Mouse (Mus musculus): ENCODE measurements around the gene 4930432K21Rik. TPM values are rescaled to one million over a fixed set of nuclear protein-coding genes. Genes with fewer than 3 reads are reported as not detected.

The 4930432K21Rik gene
- polyA plus RNA-seq, 1 experiment from 2014 or later: 0.66 TPM

DNA sequence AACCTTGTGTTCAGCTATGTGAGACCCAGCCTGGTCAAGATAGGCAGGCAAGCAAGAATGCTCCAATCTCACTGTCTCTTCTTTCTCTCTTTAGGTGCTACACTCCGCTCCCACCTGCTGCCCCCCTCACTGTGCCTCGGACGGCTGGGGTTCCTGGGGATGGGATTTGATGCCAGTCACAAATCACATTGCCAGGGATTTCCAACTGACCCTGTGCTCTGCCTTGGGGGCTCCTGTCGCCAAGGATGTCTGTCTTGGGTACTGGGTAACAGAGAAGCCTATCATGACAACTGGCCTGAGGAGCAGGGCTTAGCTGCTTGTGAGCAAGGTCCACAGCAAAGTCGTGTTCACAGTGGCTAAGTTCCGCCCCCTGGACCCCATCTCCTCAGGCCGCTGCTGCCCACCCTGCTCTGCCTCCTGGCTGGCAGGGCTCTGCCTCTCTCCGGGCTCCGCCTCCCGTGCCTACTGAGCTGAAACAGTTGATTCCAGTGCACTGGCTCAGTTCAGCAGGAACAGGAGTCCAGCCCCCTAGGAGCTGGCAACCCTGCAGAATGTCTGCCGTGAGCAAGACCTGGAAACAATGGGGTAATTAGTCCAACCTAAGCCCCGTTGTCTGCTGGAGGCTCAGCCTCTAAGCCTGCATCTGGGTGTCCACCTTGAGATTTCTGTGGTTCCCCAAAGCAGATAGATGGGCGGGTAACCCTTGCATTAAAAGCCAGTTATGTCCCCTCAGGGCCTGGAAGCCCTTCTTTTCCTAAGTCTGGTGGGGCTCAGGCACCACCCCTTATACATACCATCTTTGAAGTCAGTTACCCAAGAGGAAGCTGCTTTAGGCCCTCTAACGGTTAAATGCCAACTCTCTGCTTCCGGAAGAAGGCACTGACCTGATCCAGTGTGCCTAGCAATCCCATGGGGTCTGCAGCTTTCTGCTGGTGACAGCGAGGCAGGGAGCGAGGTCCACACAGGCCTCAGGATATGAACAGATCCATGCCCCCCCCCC is 60.9 kb downstream of the 4930432K21Rik start:
- Histone ChIP-seq H3K27me3 (ENCODE audit: insufficient read depth, low read length) (no peaks in the 10 kb centered on the region), H3K4me3 (ENCODE audit: low read depth, low read length) (no peak overlapping the region), H3K9me3 (ENCODE audit: low read depth, low read length) (no peaks in the 10 kb centered on the region), H3K9ac (no peak overlapping the region), H3K36me3 (ENCODE audit: insufficient read depth) (peaks cover 74% of the 10 kb centered on the region), H3K4me1 (ENCODE audit: insufficient read depth) (0 out of 2 replicates have a peak, but pooled peaks cover 7% of the 10 kb centered on the region), H3K4me2 (no peak overlapping the region), H3K27ac (ENCODE audit: low read depth) (peak overlapping the region; percentile 73; the same call in 1 of the 2 replicates)
- ATAC-seq (ENCODE audit: insufficient read depth): no peak
- no peak for DNase-seq
- no peak for TF ChIP-seq CTCF (IDR thresholded peaks at IDR 0.05; ENCODE audit: low read depth)
- WGBS: 68% methylated on average over 17 of the region's 17 CpGs

GRCm38 (mm10) chr8:84210167-84210791 is 62.5 kb downstream of the 4930432K21Rik start:
- WGBS: 54% methylated on average over 34 of the region's 34 CpGs
- ATAC-seq (ENCODE audit: insufficient read depth): peak; percentile 45; the same call in 1 of the 2 replicates

GRCm38 (mm10) chr8:84211202-84211601 is 63.4 kb downstream of the 4930432K21Rik start:
- Histone ChIP-seq H3K9me3 (ENCODE audit: low read depth, low read length) (no peaks in the 10 kb centered on the region), H3K4me2 (no peak overlapping the region), H3K36me3 (ENCODE audit: insufficient read depth) (peaks cover 82% of the 10 kb centered on the region), H3K4me3 (ENCODE audit: low read depth, low read length) (no peak overlapping the region), H3K4me1 (ENCODE audit: insufficient read depth) (no peaks in the 10 kb centered on the region), H3K27me3 (ENCODE audit: insufficient read depth, low read length) (no peaks in the 10 kb centered on the region), H3K27ac (ENCODE audit: low read depth) (no peak overlapping the region), H3K9ac (no peak overlapping the region)
- DNase-seq (no peak), ATAC-seq (ENCODE audit: insufficient read depth) (no peak)
- WGBS: 89% methylated on average over 3 of the region's 3 CpGs
- no peak for TF ChIP-seq CTCF (IDR thresholded peaks at IDR 0.05; ENCODE audit: low read depth)

More at GRCm38 (mm10) chr8:84210167-84210791, 62.5 kb downstream of the 4930432K21Rik start:
- Histone ChIP-seq H3K9ac (no peak overlapping the region), H3K4me2 (no peak overlapping the region), H3K4me3 (ENCODE audit: low read depth, low read length) (no peak overlapping the region), H3K4me1 (ENCODE audit: insufficient read depth) (no peaks in the 10 kb centered on the region), H3K27ac (ENCODE audit: low read depth) (no peak overlapping the region), H3K9me3 (ENCODE audit: low read depth, low read length) (no peaks in the 10 kb centered on the region), H3K27me3 (ENCODE audit: insufficient read depth, low read length) (no peaks in the 10 kb centered on the region), H3K36me3 (ENCODE audit: insufficient read depth) (peaks cover 82% of the 10 kb centered on the region)
- DNase-seq: peak; percentile 93
- TF ChIP-seq CTCF (IDR thresholded peaks at IDR 0.05; ENCODE audit: low read depth): peak; percentile 94

DNA sequence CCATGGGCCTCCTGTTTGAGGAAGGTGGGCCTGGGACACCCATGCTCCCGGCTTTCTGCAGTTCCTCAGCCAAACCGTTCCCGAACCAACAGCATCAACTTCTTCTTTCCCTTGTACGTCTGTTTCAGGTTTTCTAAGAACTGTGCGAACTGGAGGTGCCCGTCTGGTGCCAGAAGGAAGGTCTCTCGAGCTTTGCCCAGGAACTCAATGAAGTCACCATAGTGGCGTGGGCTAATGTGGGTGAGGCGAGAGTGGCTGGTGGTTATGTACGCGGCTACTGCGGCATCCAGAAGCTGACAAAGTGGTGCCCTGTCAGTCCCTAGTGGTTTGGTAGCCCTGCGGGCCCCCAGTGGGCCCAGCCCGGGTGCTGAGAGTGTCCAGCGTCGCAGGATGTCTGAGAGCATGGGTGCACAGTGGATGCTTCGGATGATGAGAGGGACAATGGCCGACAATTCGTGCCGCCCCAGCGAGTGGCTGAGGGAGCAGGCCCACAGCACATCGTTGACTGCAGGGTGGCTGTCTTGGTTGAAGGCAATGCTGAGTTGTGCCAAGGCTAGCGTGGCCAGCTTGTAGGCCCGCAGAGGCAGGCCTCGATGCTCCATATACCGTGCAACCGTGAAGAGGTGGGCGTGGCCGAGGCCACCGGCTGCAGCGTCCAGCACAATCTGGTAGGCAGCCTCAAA is 64.2 kb downstream of the 4930432K21Rik start:
- ATAC-seq (ENCODE audit: insufficient read depth) (no peak), DNase-seq (no peak)
- no peak for TF ChIP-seq CTCF (IDR thresholded peaks at IDR 0.05; ENCODE audit: low read depth)
- WGBS: 90% methylated on average over 31 of the region's 31 CpGs
- Histone ChIP-seq H3K4me3 (ENCODE audit: low read depth, low read length) (no peak overlapping the region), H3K27me3 (ENCODE audit: insufficient read depth, low read length) (no peaks in the 10 kb centered on the region), H3K4me2 (no peak overlapping the region), H3K36me3 (ENCODE audit: insufficient read depth) (peaks cover 86% of the 10 kb centered on the region), H3K4me1 (ENCODE audit: insufficient read depth) (no peaks in the 10 kb centered on the region), H3K9me3 (ENCODE audit: low read depth, low read length) (no peaks in the 10 kb centered on the region), H3K9ac (no peak overlapping the region), H3K27ac (ENCODE audit: low read depth) (no peak overlapping the region)

DNA sequence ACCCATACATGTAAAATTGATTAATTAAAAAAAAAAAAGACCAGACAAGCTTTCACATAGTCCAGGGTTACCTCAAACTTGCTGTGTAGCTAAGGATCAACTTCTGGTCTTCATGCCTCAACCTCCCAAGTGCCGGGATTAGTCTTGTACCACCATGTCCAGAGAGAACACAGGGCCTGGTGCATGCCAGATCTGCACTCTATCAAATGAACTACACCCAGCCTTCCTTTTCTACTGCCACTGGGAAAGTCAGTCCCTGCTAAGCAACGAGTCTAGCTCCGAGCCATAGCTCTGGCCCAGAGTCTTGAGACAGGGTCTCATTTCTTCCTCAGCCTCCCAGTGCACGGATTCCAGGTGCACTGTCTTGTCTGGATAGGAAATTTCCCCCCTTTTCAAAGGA is 65.5 kb downstream of the 4930432K21Rik start:
- DNase-seq (no peak), ATAC-seq (ENCODE audit: insufficient read depth) (no peak)
- Histone ChIP-seq H3K4me1 (ENCODE audit: insufficient read depth) (no peaks in the 10 kb centered on the region), H3K27me3 (ENCODE audit: insufficient read depth, low read length) (no peaks in the 10 kb centered on the region), H3K27ac (ENCODE audit: low read depth) (no peak overlapping the region), H3K4me2 (no peak overlapping the region), H3K36me3 (ENCODE audit: insufficient read depth) (peaks cover 94% of the 10 kb centered on the region), H3K4me3 (ENCODE audit: low read depth, low read length) (no peak overlapping the region), H3K9me3 (ENCODE audit: low read depth, low read length) (no peaks in the 10 kb centered on the region), H3K9ac (no peak overlapping the region)
- WGBS: 84% methylated on average over 4 of the region's 4 CpGs
- no peak for TF ChIP-seq CTCF (IDR thresholded peaks at IDR 0.05; ENCODE audit: low read depth)

GRCm38 (mm10) chr8:84217206-84217605 is 69.4 kb downstream of the 4930432K21Rik start:
- Histone ChIP-seq H3K36me3 (ENCODE audit: insufficient read depth) (peaks cover 86% of the 10 kb centered on the region), H3K9me3 (ENCODE audit: low read depth, low read length) (no peaks in the 10 kb centered on the region), H3K27me3 (ENCODE audit: insufficient read depth, low read length) (no peaks in the 10 kb centered on the region), H3K27ac (ENCODE audit: low read depth) (no peak overlapping the region), H3K9ac (no peak overlapping the region), H3K4me3 (ENCODE audit: low read depth, low read length) (no peak overlapping the region), H3K4me1 (ENCODE audit: insufficient read depth) (no peaks in the 10 kb centered on the region), H3K4me2 (no peak overlapping the region)
- no peak for TF ChIP-seq CTCF (IDR thresholded peaks at IDR 0.05; ENCODE audit: low read depth)
- WGBS: 93% methylated on average over 11 of the region's 11 CpGs
- DNase-seq (no peak), ATAC-seq (ENCODE audit: insufficient read depth) (no peak)

Measured in lung, embryonic 14.5 days (tissue).